Mouse (Mus musculus): ENCODE measurements around the gene Plac1.
A peak's percentile ranks its signal among the peaks of the same experiment; 100 is the strongest.

DNA sequence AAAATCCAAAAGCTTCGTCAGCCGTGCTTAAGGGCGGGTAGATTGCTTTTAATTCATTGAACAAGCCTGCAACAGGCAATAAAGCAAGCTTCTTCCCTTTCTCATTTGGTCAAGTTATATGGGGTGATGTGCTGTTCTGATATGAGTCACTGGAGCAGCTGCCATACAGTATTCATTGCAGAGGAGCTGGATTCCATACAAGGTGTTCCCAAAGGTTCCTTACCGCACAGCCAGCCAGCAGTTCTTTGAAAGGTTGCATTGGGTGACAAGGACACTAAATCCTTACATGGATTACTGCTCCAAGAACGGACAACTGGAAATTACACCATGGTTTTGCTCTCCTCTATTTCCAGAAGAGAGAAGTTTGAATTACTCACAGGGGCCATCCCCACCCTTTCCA, 63.6 kb downstream of the Plac1 start:
- no peak for TF ChIP-seq POLR2A (IDR thresholded peaks at IDR 0.05; ENCODE audit: insufficient read length, low read depth)
- peak in 2 of 3 experiments; percentile 52 to 86 for TF ChIP-seq MYOD1 (IDR thresholded peaks at IDR 0.05; ENCODE audit: control insufficient read depth in 1 of 3, insufficient read length in 2 of 3, low read depth in 2 of 3)
- TF ChIP-seq MAX (IDR thresholded peaks at IDR 0.05; ENCODE audit: low read depth) = no peak
- TF ChIP-seq POLR2AphosphoS2 (IDR thresholded peaks at IDR 0.05; ENCODE audit: insufficient read length, low read depth) = no peak
- TF ChIP-seq MYOG (IDR thresholded peaks at IDR 0.05; ENCODE audit: control insufficient read depth in 1 of 3, insufficient read depth in 1 of 3, insufficient read length in 2 of 3, low read depth in 2 of 3) = peak in 2 of 3 experiments; percentile 44 to 66
- peak; percentile 72 for TF ChIP-seq TCF12 (IDR thresholded peaks at IDR 0.05; ENCODE audit: insufficient read depth, poor library complexity, severe bottlenecking)
- no peak for TF ChIP-seq CEBPB (IDR thresholded peaks at IDR 0.05; ENCODE audit: insufficient read depth, poor library complexity, severe bottlenecking)
- TF ChIP-seq USF1 (IDR thresholded peaks at IDR 0.05; ENCODE audit: low read depth) = no peak
- TF ChIP-seq E2F4 (IDR thresholded peaks at IDR 0.05; ENCODE audit: insufficient read depth) = no peak

All from myocyte (in vitro differentiated cells).